Mouse (Mus musculus) embryo, embryonic 10.5 days (tissue): ENCODE data around the gene Lrrc72.

Experiments used
- DNase-seq: peaks from one replicate; pipeline ENCODE4 v3.0.0-alpha.2; 2015; ENCODE audit warnings: low spot score

The Lrrc72 gene

GRCm38 (mm10) chr12:36189610-36190009, 63.6 kb downstream of the Lrrc72 start:
- no peak for DNase-seq

GRCm38 (mm10) chr12:36187081-36187480, 66.1 kb downstream of the Lrrc72 start:
- no peak for DNase-seq

- no peak for DNase-seq
These were observed 70.6 kb downstream of the Lrrc72 start for GRCm38 (mm10) chr12:36182570-36182969.

- no peak for DNase-seq
These were observed 76.0 kb downstream of the Lrrc72 start for GRCm38 (mm10) chr12:36177227-36177626.

GRCm38 (mm10) chr12:36165299-36165698, 87.9 kb downstream of the Lrrc72 start:
- DNase-seq = no peak

GRCm38 (mm10) chr12:36164126-36164791, 88.9 kb downstream of the Lrrc72 start:
- DNase-seq = no peak
